ENCODE assay signal across 8 mouse cellular contexts in genomic region chr7:96985798-96986197, GRCm38 (mm10). TPM values are rescaled to one million over a fixed set of nuclear protein-coding genes. Genes with fewer than 3 reads are reported as not detected.
A peak's percentile ranks its signal among the peaks of the same experiment; 100 is the strongest.
DNase-seq lines count a peak whose midpoint lies in the region.

No protein-coding gene starts in this region.

- intact Hi-C loops in heart, postnatal 14 days (cut with DNase I) = no loop called here

- DNase-seq in adrenal gland, postnatal 14 days = peak; percentile 36
- peak; percentile 76 for DNase-seq in embryo, embryonic 10 days (ENCODE audit: low spot score)
- peak; percentile 58 to 60 for DNase-seq in heart, postnatal 14 days
- DNase-seq in layer of hippocampus, postnatal 36 days = peak; percentile 20 to 23
- peak; percentile 43 for DNase-seq in mesoderm, embryonic 11.5 days (ENCODE audit: low read depth, low spot score)
- DNase-seq in cerebellum, adult 11-12 months = no peak
- DNase-seq in thymus, postnatal 14 days = no peak
- DNase-seq in spleen, postnatal 10 days (ENCODE audit: low spot score in 2 of 2) = no peak

RNA-seq across cellular contexts. Expression of gene Nars2, which starts 34.5 kb away (rescaled TPM):
- total RNA-seq in adrenal gland, postnatal 14 days (2021) = 19.3 and 23.8 TPM in 2 replicates
- total RNA-seq in heart, postnatal 14 days (2021) = 10 to 100 TPM; 17.7 to 19.0 TPM
- total RNA-seq in layer of hippocampus, postnatal 36 days (2021) = 10 to 100 TPM; 15.7 to 17.1 TPM

Comparison
In these comparisons a context has a peak if more than half of its experiments do, and no peak if none do; other contexts are left out.
1. DNase-seq: peak in adrenal gland, postnatal 14 days (single experiment), embryo, embryonic 10 days (single experiment), heart, postnatal 14 days (2 of 2), layer of hippocampus, postnatal 36 days (2 of 2) and mesoderm, embryonic 11.5 days (single experiment); none in cerebellum, adult 11-12 months (single experiment), thymus, postnatal 14 days (single experiment) and spleen, postnatal 10 days (0 of 2).